Mouse (Mus musculus) testis, adult 10 weeks (tissue): ENCODE data around the gene Fgfr4. TPM values are rescaled to one million over a fixed set of nuclear protein-coding genes. Genes with fewer than 3 reads are reported as not detected.

Experiments
- polyA plus RNA-seq: library from polyadenylated mRNA; stranded (reverse); fragments of 350-450 nt; fragmentation: Illumina TruSeq; extraction: RNeasy Lipid Tissue Mini Kit (QIAGEN cat#74804); gene quantifications from one replicate; pipeline ENCODE4 v1.2.3, GENCODE M21; 2014; ENCODE audit warnings: low read depth, low replicate concordance

The Fgfr4 gene
- polyA plus RNA-seq: not detected

GRCm38 (mm10) chr13:55152621-55153415 is at the start of gene Fgfr4:
Gene Fgfr4 (plus strand): TSS chr13:55152640.

GRCm38 (mm10) chr13:55105045-55105952 is 47.1 kb upstream of the Fgfr4 start, which contains the start of gene Zfp346:
Gene Zfp346 (plus strand): TSS chr13:55105311.

GRCm38 (mm10) chr13:55133448-55133847 is 19.0 kb upstream of the Fgfr4 start, which contains the start of gene Gm17617:
Gene Gm17617 (minus strand): TSS chr13:55133548.

GRCm38 (mm10) chr13:55209649-55210192 is 57.3 kb downstream of the Fgfr4 start, which contains the start of gene Nsd1:
Gene Nsd1 (plus strand): TSS chr13:55209782.

Other genes with a start within 250 kb of the Fgfr4 start
- gene Unc5a, start 203.2 kb upstream of the Fgfr4 start, polyA plus RNA-seq: not detected
- not detected for gene Hk3, start 131.3 kb upstream of the Fgfr4 start, polyA plus RNA-seq
- gene Uimc1, start 52.3 kb upstream of the Fgfr4 start, polyA plus RNA-seq: 48.8 TPM
- gene Zfp346, start 47.3 kb upstream of the Fgfr4 start, polyA plus RNA-seq: 22.2 TPM
- gene Gm17617, start 19.1 kb upstream of the Fgfr4 start, polyA plus RNA-seq: not detected
- 38.5 TPM for gene Nsd1, start 57.1 kb downstream of the Fgfr4 start, polyA plus RNA-seq
- 1.8 TPM for gene Prelid1, start 167.9 kb downstream of the Fgfr4 start, polyA plus RNA-seq
- gene Rab24, start 169.3 kb downstream of the Fgfr4 start, polyA plus RNA-seq: 5.3 TPM
- gene Mxd3, start 177.2 kb downstream of the Fgfr4 start, polyA plus RNA-seq: not detected
- gene Lman2, start 210.1 kb downstream of the Fgfr4 start, polyA plus RNA-seq: 5.4 TPM
- gene Rgs14, start 217.1 kb downstream of the Fgfr4 start, polyA plus RNA-seq: not detected
- not detected for gene Slc34a1, start 245.5 kb downstream of the Fgfr4 start, polyA plus RNA-seq